Mouse (Mus musculus) naive thymus-derived CD4-positive, alpha-beta T cell, adult 2 months (primary cell): Measurements from ENCODE around the gene Nudt21.

Source experiments
- DNase-seq: peaks from one replicate; pipeline ENCODE4 v3.0.0-alpha.2; 2011; ENCODE audit warnings: low read depth

The Nudt21 gene

DNA sequence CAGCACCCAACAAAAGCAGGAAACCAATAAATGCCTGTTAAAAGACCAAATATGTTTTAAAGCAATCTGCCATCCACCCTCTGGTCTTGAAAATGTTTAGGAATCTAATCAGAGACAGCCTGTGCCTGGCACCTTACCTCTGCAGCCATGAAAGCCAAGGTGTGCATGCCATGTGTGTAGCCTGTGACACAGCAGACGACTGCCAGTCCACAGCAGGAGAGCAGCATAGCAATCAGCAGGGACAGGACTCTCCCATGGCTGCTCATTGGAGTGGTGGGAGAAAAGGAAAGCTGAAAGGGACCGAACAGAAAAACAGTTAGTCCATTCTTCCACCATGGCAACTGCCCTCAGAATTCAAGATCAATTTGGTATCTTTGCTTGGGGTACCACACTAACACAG lies 37.9 kb downstream of the Nudt21 start:
- DNase-seq = no peak

DNA sequence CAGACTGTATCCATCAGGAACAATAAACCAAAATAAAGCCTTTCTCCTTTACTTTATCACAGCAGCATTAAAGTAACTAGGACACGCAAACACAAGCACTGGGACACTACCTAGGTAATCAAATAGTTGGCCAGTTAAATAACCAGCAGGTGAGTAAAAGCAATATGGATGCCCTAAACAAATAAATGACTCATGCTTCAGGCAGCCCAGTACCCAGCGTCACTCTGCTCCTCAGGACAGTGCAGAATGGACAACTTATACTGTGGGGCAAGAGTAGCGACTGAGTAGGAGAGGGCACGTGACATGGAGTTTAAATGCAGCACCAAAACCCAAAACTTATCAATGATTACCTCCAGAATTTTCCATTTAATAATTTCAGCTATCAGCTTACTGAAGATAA lies 47.1 kb downstream of the Nudt21 start:
- no peak for DNase-seq

DNA sequence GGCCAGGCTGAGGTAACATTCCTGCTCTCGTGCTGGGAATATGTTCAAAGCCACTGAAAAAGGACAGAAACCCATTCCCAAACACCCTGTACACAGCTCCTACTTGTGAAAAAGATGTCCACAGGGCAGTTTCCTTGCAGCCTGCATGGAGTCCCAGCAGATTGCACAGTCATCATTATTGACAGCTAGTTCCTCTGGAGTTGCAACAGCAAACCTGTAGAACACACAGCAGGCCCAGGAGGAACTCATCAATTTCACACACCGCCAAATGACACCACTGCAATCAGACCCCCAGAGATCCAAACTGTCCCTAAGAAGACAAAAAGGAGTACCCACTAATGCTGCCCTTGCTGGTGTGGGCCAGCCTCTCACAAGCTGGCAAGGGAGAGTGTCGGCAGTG lies 52.1 kb downstream of the Nudt21 start:
- no peak for DNase-seq

GRCm38 (mm10) chr8:93983827-93984226 lies 53.0 kb downstream of the Nudt21 start:
- no peak for DNase-seq

- DNase-seq = no peak
Observed at GRCm38 (mm10) chr8:93981679-93982215, 55.1 kb downstream of the Nudt21 start.

DNA sequence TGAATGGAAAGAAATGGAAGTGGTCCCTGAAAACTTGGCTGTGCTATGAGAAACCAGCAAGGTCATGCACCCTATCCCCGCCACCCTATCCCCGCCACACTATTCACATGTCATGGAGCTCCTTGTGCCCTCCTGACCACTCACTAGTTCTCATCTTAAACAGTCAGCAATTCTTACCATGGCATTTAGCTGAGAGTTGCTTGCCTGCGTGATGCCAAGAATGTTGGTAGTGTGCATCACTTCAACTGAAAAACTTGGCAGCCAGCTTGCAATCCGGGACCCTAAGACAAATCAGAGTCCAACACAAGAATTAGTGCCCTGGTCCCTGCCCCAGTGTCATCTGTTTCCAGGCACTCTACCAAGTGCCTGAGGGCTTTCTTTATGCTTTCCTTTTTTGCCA lies 56.7 kb downstream of the Nudt21 start:
- no peak for DNase-seq

- no peak for DNase-seq
Observed at GRCm38 (mm10) chr8:93976446-93977211, 60.2 kb downstream of the Nudt21 start.

- DNase-seq = no peak
Observed at GRCm38 (mm10) chr8:93975358-93975757, 61.5 kb downstream of the Nudt21 start.

DNA sequence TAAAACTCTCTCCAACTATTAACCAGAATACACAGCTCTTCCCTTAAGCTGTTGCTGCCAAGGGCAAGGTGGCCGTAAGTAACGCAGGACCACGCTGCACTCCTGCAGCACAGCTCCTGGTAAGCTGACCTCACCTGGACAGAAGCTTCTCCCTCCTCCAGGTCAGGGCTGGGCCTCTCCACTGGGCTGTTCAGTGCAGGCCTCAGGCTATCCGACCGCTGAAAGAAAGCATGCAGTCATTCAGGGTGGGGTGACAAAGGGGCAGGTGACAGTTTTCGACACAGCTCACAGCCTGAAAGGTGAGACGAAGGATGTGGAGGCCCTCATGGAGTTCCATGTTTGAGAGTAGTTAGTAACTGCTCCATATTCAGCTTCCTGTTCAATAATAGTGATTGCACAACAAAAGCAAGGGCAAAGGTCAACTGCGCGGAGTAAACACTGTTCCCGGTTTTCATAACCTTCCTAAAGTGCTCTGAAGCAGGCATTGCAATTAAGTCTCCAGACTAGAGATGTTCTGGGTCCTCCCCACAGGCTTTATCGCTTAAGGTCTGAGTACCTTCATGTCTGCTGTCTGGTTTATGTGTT lies 62.1 kb downstream of the Nudt21 start:
- no peak for DNase-seq

GRCm38 (mm10) chr8:93973831-93974375 lies 62.9 kb downstream of the Nudt21 start:
- no peak for DNase-seq

DNA sequence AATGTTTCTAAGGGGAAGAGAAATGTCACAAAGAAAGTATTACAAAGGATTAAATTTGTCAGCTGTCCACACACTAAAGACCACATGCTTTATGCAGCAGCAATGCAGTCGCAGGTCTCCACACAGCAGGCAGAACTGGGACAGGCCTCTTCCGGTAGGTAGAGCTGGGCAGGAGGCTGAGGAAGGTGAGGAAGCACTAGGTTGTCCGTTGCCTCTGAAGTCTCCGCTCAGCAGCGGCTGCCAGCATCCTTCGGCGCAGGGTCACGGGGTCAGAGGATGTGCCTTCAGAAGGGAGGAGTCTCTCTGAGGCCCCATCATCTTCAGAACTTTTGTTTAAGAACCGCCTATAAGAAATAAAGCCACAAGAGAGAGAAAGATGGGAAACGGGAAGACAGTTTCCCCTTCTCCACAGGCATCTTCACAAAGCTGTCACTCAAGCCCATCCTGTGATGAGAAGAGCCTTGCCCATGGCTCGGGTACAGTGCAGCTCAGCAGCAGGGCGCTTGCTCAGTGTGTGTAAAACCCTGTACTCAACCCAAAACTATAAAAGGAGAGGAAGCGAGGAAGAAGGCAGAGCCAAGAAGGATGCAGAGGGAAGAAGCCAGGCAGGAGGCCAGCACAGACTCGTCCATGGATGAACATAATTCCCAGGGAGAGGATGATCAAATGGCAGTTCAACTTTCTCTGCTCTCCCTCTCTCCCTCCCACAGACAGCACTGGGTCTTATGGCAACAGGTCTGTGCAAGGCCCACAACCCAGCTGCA lies 63.7 kb downstream of the Nudt21 start:
- DNase-seq = no peak

GRCm38 (mm10) chr8:93972211-93972610 lies 64.6 kb downstream of the Nudt21 start:
- DNase-seq = no peak

- no peak for DNase-seq
Observed at GRCm38 (mm10) chr8:93971451-93971850, 65.4 kb downstream of the Nudt21 start.

DNA sequence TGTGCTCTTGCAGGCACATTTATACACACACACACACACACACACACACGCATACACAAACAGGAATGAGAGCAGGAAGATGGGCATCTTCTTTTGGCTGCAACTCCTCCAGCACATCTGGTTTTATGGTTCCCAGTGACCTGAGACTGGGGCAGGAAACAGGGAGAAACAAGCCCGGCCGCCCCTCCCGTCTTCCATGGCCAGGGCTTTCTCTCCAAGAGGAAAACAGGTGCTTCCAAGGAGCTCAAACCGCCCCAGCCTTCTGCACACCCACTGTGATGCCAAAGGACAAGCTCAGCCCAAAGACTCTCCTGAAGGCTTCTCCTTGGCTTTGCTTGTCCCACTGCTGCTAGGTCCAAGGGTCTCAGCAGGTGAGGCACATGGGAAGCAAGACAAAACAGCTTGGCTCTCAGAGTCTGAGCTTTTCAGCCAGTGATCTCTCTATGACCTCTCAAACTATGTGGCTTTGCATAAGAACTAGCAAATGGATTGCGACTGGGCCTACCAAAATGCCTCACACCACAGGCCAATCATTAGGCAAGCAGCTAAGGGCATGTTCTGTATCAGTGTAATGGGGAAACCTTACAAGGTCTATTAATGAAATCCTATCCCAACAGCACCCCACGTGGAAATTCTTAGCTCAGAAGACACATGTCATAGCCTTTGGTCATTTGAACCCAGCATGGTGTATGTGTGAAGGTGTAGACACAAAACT lies 67.0 kb downstream of the Nudt21 start:
- DNase-seq = no peak

DNA sequence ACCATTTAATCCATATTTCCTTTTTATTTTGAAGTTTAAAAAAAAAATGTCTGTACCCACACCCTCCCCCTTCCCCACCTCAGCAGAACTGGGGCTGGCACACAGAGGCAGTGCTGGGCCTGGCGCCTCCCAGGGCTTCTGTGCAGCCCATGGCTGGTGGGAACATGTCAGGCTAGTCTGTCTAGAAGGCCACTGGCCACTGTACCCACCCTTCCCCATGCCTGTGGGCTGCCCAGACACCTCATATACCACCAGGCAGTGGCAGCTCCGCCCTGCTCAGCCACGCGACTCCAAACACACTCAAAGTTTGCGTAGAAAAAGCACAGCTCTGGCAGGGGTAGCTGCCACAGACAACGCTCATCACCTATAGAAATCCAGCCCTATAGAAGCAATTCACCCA lies 68.5 kb downstream of the Nudt21 start:
- DNase-seq = no peak
